Mouse (Mus musculus) bone marrow macrophage, adult 2 months (primary cell): ENCODE measurements at regions not wholly inside any gene's neighbourhood (a gene's known extent, or its start where the extent isn't known, plus 50 kb on each side); places are given as distances from the start of the nearest gene placed in this dataset.

Experiments
- H3K27ac ChIP-seq: 2 replicates; pipeline ENCODE4 v1.5.1; 2012; ENCODE audit warnings: low read depth, low read length; ENCODE audit not compliant: insufficient read depth
- H3K4me1 ChIP-seq: 2 replicates; pipeline ENCODE4 v1.6.1; 2012; ENCODE audit warnings: low read length; ENCODE audit not compliant: control insufficient read depth, insufficient read depth
- H3K4me3 ChIP-seq: 2 replicates; pipeline ENCODE4 v1.5.1; 2012; ENCODE audit warnings: mild to moderate bottlenecking, low read length, moderate library complexity; ENCODE audit not compliant: insufficient read depth
- CTCF ChIP-seq: IDR thresholded peaks from 2 replicates; pipeline ENCODE4 v1.5.1; 2012; ENCODE audit warnings: low read depth, mild to moderate bottlenecking, low read length, moderate library complexity
- POLR2A ChIP-seq: IDR thresholded peaks from 2 replicates; pipeline ENCODE4 v1.6.1; 2012; ENCODE audit warnings: mild to moderate bottlenecking, low read depth, low read length, borderline replicate concordance

DNA sequence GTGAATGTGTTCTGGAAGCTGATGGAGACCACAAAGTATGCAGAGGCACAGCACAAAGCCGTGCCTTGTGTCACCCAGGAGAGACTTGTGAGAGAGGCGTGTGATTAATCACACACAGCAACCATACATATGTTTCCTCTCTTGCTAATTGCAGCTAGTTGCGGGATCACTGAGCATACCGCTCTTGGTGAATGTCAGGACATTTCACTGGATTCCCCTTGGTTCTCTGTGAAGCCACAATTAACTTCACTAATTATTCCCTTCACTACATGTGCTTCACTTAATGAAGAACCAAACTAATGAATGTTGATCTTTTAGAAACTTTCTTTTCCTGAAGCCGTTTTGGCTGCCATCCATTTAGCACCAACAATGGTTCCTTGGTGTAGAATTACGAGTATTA, 267.3 kb downstream of the Adra2a start:
- Histone ChIP-seq H3K4me3 (no peak overlapping the region), H3K27ac (no peak overlapping the region), H3K4me1 (no peaks in the 10 kb centered on the region)
- no peak for TF ChIP-seq CTCF
- TF ChIP-seq POLR2A, result no peak

GRCm38 (mm10) chr19:54311723-54312122, 267.8 kb downstream of the Adra2a start:
- no peak for TF ChIP-seq CTCF
- no peak for TF ChIP-seq POLR2A
- Histone ChIP-seq H3K4me3 (no peak overlapping the region), H3K4me1 (no peaks in the 10 kb centered on the region), H3K27ac (no peak overlapping the region)

GRCm38 (mm10) chr19:54323276-54323675, 279.3 kb downstream of the Adra2a start:
- Histone ChIP-seq H3K4me3 (no peak overlapping the region), H3K27ac (no peak overlapping the region), H3K4me1 (no peaks in the 10 kb centered on the region)
- TF ChIP-seq CTCF (no peak), POLR2A (no peak)

DNA sequence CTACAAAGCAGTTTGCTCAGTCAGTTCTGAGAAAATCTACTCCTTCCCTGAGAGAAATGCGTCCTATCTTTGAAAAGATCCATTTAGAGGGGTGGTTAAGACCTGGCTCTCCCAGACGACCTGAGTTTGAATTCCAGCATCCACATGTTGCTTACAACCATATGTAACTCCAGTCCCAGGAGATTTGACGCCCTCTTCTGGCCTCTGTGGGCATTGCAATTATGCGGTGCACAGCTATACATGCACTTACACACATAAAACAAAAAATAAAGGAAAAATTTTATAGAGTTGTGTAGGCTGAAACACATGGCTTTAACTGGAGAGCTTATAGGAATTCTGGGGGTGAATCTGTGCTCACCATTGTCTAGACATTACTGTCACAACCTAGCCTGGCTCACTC, 281.0 kb downstream of the Adra2a start:
- H3K4me1 ChIP-seq, result no peaks in the 10 kb centered on the region
- H3K4me3 ChIP-seq, result no peak overlapping the region
- TF ChIP-seq CTCF (no peak), POLR2A (no peak)
- H3K27ac ChIP-seq, result no peak overlapping the region

- H3K4me1 ChIP-seq, result no peaks in the 10 kb centered on the region
- no peak overlapping the region for H3K4me3 ChIP-seq
- TF ChIP-seq POLR2A (no peak), CTCF (no peak)
- H3K27ac ChIP-seq, result no peak overlapping the region
These were observed 288.2 kb downstream of the Adra2a start for GRCm38 (mm10) chr19:54332140-54332539.

- H3K4me1 ChIP-seq, result no peaks in the 10 kb centered on the region
- no peak overlapping the region for H3K27ac ChIP-seq
- no peak for TF ChIP-seq CTCF
- no peak for TF ChIP-seq POLR2A
- H3K4me3 ChIP-seq, result no peak overlapping the region
These were observed 296.9 kb downstream of the Adra2a start for GRCm38 (mm10) chr19:54340778-54341291.

GRCm38 (mm10) chr19:54359731-54360130, 315.8 kb downstream of the Adra2a start:
- Histone ChIP-seq H3K4me3 (no peak overlapping the region), H3K27ac (no peak overlapping the region), H3K4me1 (no peaks in the 10 kb centered on the region)
- TF ChIP-seq POLR2A (no peak), CTCF (no peak)

GRCm38 (mm10) chr19:54360660-54361059, 316.7 kb downstream of the Adra2a start:
- H3K4me1 ChIP-seq, result no peaks in the 10 kb centered on the region
- H3K27ac ChIP-seq, result no peak overlapping the region
- no peak overlapping the region for H3K4me3 ChIP-seq
- TF ChIP-seq CTCF (no peak), POLR2A (no peak)

DNA sequence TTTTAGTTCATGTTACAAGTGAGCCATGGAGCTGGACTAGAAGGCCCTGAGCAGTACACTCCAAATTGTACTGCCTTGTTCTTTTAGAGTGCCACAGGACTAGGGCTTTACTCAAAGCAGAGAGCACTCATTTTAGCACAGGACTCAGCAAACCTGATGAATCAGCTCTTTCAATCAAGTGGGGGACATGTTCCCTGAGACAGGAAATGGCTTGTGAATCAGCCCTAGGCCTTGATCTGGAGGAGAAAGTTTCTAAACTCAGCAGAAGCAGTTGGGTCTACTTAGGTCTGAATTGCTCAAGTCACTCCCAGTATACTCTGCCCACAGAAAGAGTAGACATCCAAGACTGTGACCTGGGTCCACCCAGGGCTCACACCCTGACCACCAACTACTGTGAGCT, 341.1 kb downstream of the Adra2a start:
- TF ChIP-seq POLR2A, result no peak
- TF ChIP-seq CTCF, result no peak
- Histone ChIP-seq H3K27ac (no peak overlapping the region), H3K4me1 (no peaks in the 10 kb centered on the region), H3K4me3 (no peak overlapping the region)

DNA sequence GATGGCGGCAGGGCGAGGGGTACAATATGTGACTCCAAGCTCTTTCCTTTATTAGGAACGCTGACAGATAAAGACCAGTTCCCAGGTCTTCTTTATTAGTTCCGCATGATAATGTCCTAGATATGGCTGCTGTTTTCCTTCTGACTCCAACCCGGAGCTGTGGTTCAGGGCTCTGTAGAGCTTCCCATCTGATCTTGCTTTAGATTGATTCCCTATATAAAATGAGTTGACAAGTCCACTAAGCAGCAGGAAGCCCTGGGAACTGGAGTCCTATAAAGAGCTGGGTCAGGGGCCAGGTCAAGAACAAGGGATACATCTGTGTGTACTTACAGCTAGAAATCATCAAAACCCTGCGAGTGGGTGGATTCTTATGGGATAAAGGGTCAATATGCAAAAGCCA, 347.5 kb downstream of the Adra2a start:
- no peak overlapping the region for H3K27ac ChIP-seq

GRCm38 (mm10) chr19:54399651-54400050, 355.7 kb downstream of the Adra2a start:
- H3K27ac ChIP-seq, result no peak overlapping the region
- no peaks in the 10 kb centered on the region for H3K4me1 ChIP-seq
- H3K4me3 ChIP-seq, result no peak overlapping the region
- TF ChIP-seq POLR2A (no peak), CTCF (no peak)

More for the DNA sequence above, 347.5 kb downstream of the Adra2a start:
- no peak for TF ChIP-seq CTCF
- no peak for TF ChIP-seq POLR2A
- H3K4me1 ChIP-seq, result no peaks in the 10 kb centered on the region
- no peak overlapping the region for H3K4me3 ChIP-seq

DNA sequence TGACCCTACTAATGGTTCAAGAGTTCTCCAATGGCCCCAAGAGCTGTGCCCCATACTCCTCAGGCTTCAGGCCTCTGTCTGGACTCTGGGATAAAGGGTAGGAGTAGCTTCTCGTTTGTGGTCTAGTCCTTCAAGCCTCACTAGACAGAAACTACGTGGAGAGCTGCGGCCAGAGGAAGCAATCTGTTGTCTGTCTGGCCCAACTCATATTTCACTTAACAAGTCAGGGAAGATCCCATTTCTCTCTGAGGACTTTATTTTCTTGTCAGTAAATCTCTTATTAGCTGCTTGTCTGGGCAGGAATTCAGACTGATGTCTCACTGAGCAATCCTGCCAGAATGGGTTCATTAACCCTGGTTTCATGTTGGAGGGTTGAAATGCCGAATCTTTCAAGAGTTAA, 364.0 kb downstream of the Adra2a start:
- H3K4me1 ChIP-seq, result no peaks in the 10 kb centered on the region
- H3K4me3 ChIP-seq, result no peak overlapping the region
- no peak for TF ChIP-seq POLR2A
- TF ChIP-seq CTCF, result no peak
- H3K27ac ChIP-seq, result no peak overlapping the region
